13 mouse cellular contexts compared by ENCODE assay signal in the genomic region with DNA sequence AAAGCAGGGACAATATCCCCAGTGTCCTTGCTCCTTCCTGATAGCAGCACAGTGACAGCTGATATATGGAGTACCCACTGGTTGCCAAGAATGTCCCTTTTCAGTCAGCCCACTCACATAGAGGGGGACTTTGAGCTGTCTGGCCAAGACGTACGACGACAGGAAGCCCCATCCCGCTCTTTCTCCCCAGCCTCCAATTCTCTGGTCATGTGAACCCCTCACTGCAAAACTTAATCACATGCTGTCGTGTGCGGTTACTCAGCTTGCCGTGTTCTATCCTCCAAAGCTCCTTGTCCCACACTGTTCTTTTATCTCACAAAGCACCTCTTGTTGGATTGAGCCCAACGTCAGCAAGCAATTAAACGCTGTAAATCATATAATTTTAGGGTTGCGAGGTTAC.
DNase-seq lines count a peak whose midpoint lies in the region; ATAC-seq and TF ChIP-seq lines count a peak whose summit lies in the region.
"Had no signal": no experiment of that assay in that cellular context is flagged by ENCODE, and none has a peak within 500 bp of the region (broad histone marks: within the 10 kb centered on the region; RNA-seq: fewer than 3 reads in every experiment).

No protein-coding gene starts in this region.

- 73% methylated on average over 10 of the region's 10 CpGs for WGBS in forebrain, embryonic 13.5 days
- 81% methylated on average over 10 of the region's 10 CpGs for WGBS in forebrain, embryonic 10.5 days
- WGBS in midbrain, postnatal 0 days: 68% methylated on average over 10 of the region's 10 CpGs
- 68% methylated on average over 10 of the region's 10 CpGs for WGBS in midbrain, embryonic 16.5 days
- WGBS in stomach, embryonic 16.5 days: 43% methylated on average over 10 of the region's 10 CpGs

- no peaks in the 10 kb centered on the region for H3K9me3 ChIP-seq in forebrain, embryonic 13.5 days (replicated peaks)
- no peaks in the 10 kb centered on the region for H3K9me3 ChIP-seq in forebrain, embryonic 10.5 days
- no peaks in the 10 kb centered on the region for H3K9me3 ChIP-seq in midbrain, postnatal 0 days (ENCODE audit: low read length)
- no peaks in the 10 kb centered on the region for H3K9me3 ChIP-seq in midbrain, embryonic 16.5 days (replicated peaks; ENCODE audit: control insufficient read depth, low read length, poor library complexity, severe bottlenecking)
- H3K9me3 ChIP-seq in stomach, embryonic 16.5 days (replicated peaks; ENCODE audit: control insufficient read depth, low read length): no peaks in the 10 kb centered on the region
- H3K9me3 ChIP-seq: midbrain, embryonic 13.5 days had no signal

- H3K9ac ChIP-seq in forebrain, embryonic 13.5 days: no peak overlapping the region
- H3K9ac ChIP-seq in midbrain, postnatal 0 days (replicated peaks; ENCODE audit: low read length, poor library complexity, severe bottlenecking): no peak overlapping the region
- no peak overlapping the region for H3K9ac ChIP-seq in midbrain, embryonic 16.5 days (ENCODE audit: low read depth, low read length)
- no peak overlapping the region for H3K9ac ChIP-seq in stomach, embryonic 16.5 days (ENCODE audit: low read length)
- H3K9ac ChIP-seq: liver, postnatal 0 days; midbrain, embryonic 13.5 days had no signal

- H3K4me1 ChIP-seq in forebrain, embryonic 13.5 days: 0 out of 2 replicates have a peak, but pooled peaks cover 12% of the 10 kb centered on the region
- H3K4me1 ChIP-seq in forebrain, embryonic 10.5 days: peaks cover 22% of the 10 kb centered on the region
- no peaks in the 10 kb centered on the region for H3K4me1 ChIP-seq in midbrain, postnatal 0 days (ENCODE audit: insufficient read depth, low read length)
- no peaks in the 10 kb centered on the region; the same call in 1 of the 2 replicates for H3K4me1 ChIP-seq in midbrain, embryonic 16.5 days (ENCODE audit: control insufficient read depth, insufficient read depth, low read length)
- peaks cover 4% of the 10 kb centered on the region; the same call in 1 of the 2 replicates for H3K4me1 ChIP-seq in stomach, embryonic 16.5 days (ENCODE audit: control insufficient read depth, insufficient read depth, low read length)
- H3K4me1 ChIP-seq: midbrain, embryonic 13.5 days had no signal

- 0 out of 2 replicates have a peak, but pooled peaks have one; percentile 21 for ATAC-seq in forebrain, embryonic 13.5 days
- ATAC-seq in midbrain, postnatal 0 days (ENCODE audit: low FRiP score): no peak
- no peak for ATAC-seq in midbrain, embryonic 16.5 days
- ATAC-seq in stomach, embryonic 16.5 days (ENCODE audit: insufficient read depth, low FRiP score): 0 out of 2 replicates have a peak, but pooled peaks have one; percentile 30
- ATAC-seq: forebrain, embryonic 14.5 days; inflammation-experienced regulatory T-cells, adult 6 months; liver, postnatal 0 days; midbrain, embryonic 13.5 days had no signal

- no peaks in the 10 kb centered on the region for H3K27me3 ChIP-seq in forebrain, embryonic 13.5 days
- no peaks in the 10 kb centered on the region for H3K27me3 ChIP-seq in forebrain, embryonic 10.5 days (ENCODE audit: poor library complexity, severe bottlenecking)
- H3K27me3 ChIP-seq in midbrain, postnatal 0 days (ENCODE audit: insufficient read depth, low read length): no peaks in the 10 kb centered on the region
- H3K27me3 ChIP-seq in midbrain, embryonic 16.5 days (ENCODE audit: control insufficient read depth, insufficient read depth, low read depth, low read length): no peaks in the 10 kb centered on the region
- no peaks in the 10 kb centered on the region for H3K27me3 ChIP-seq in stomach, embryonic 16.5 days (ENCODE audit: control insufficient read depth, insufficient read depth, low read length)
- H3K27me3 ChIP-seq: midbrain, embryonic 13.5 days had no signal

- H3K27ac ChIP-seq in forebrain, embryonic 13.5 days: no peak overlapping the region
- no peak overlapping the region for H3K27ac ChIP-seq in forebrain, embryonic 10.5 days
- no peak overlapping the region for H3K27ac ChIP-seq in midbrain, postnatal 0 days (ENCODE audit: low read depth, low read length)
- H3K27ac ChIP-seq in midbrain, embryonic 16.5 days (ENCODE audit: low read length): no peak overlapping the region
- H3K27ac ChIP-seq in stomach, embryonic 16.5 days (ENCODE audit: low read length): no peak overlapping the region
- H3K27ac ChIP-seq: left cerebral cortex, adult 2 months; midbrain, embryonic 13.5 days had no signal

- TF ChIP-seq CTCF in midbrain, postnatal 0 days (IDR thresholded peaks at IDR 0.05): no peak

- DNase-seq in forebrain, embryonic 10.5 days (ENCODE audit: extremely low spot score, low spot score): no peak
- peak; percentile 45 for DNase-seq in midbrain, postnatal 0 days (ENCODE audit: low spot score)
- peak; percentile 45 for DNase-seq in kidney, postnatal 14 days
- DNase-seq in urinary bladder, adult 2 months (ENCODE audit: low spot score): no peak
- DNase-seq in yolk sac, embryonic 10.5 days (ENCODE audit: low spot score): no peak
- DNase-seq: liver, postnatal 0 days had no signal

- H3K4me3 ChIP-seq in forebrain, embryonic 13.5 days: no peak overlapping the region
- H3K4me3 ChIP-seq in forebrain, embryonic 10.5 days: no peak overlapping the region
- no peak overlapping the region for H3K4me3 ChIP-seq in midbrain, postnatal 0 days (ENCODE audit: low read depth, low read length)
- no peak overlapping the region for H3K4me3 ChIP-seq in midbrain, embryonic 16.5 days (ENCODE audit: low read depth, low read length)
- no peak overlapping the region for H3K4me3 ChIP-seq in stomach, embryonic 16.5 days (replicated peaks; ENCODE audit: low read length)
- H3K4me3 ChIP-seq: left cerebral cortex, adult 2 months; midbrain, embryonic 13.5 days had no signal

- H3K4me2 ChIP-seq in forebrain, embryonic 13.5 days: no peak overlapping the region
- H3K4me2 ChIP-seq in midbrain, postnatal 0 days (ENCODE audit: low read depth, low read length, poor library complexity, severe bottlenecking): no peak overlapping the region
- H3K4me2 ChIP-seq in midbrain, embryonic 16.5 days (ENCODE audit: low read length): no peak overlapping the region
- H3K4me2 ChIP-seq in stomach, embryonic 16.5 days (ENCODE audit: low read depth, low read length): no peak overlapping the region
- H3K4me2 ChIP-seq: midbrain, embryonic 13.5 days had no signal

- no peaks in the 10 kb centered on the region for H3K36me3 ChIP-seq in forebrain, embryonic 13.5 days (ENCODE audit: poor library complexity, severe bottlenecking)
- no peaks in the 10 kb centered on the region for H3K36me3 ChIP-seq in forebrain, embryonic 10.5 days (replicated peaks)
- H3K36me3 ChIP-seq in midbrain, postnatal 0 days (ENCODE audit: insufficient read depth, low read length): no peaks in the 10 kb centered on the region
- H3K36me3 ChIP-seq in midbrain, embryonic 16.5 days (ENCODE audit: control insufficient read depth, insufficient read depth, low read length): no peaks in the 10 kb centered on the region
- H3K36me3 ChIP-seq in stomach, embryonic 16.5 days (ENCODE audit: control insufficient read depth, insufficient read depth, low read length): no peaks in the 10 kb centered on the region
- H3K36me3 ChIP-seq: midbrain, embryonic 13.5 days had no signal

Comparison
In these comparisons a context has a peak if more than half of its experiments do, and no peak if none do; other contexts are left out.
1. ATAC-seq: peak in forebrain, embryonic 13.5 days (single experiment) and stomach, embryonic 16.5 days (single experiment); none in midbrain, postnatal 0 days (single experiment) and midbrain, embryonic 16.5 days (single experiment).
2. DNase-seq: peak in midbrain, postnatal 0 days (single experiment) and kidney, postnatal 14 days (single experiment); none in forebrain, embryonic 10.5 days (single experiment), urinary bladder, adult 2 months (single experiment) and yolk sac, embryonic 10.5 days (single experiment).